Mouse (Mus musculus): ENCODE results near the gene Cdipt. TPM values are rescaled to one million over a fixed set of nuclear protein-coding genes. Genes with fewer than 3 reads are reported as not detected.
A peak's percentile ranks its signal among the peaks of the same experiment; 100 is the strongest.

Cdipt gene
- total RNA-seq, 4 experiments from 2014 or later: 175 to 183 (median 179) TPM

DNA sequence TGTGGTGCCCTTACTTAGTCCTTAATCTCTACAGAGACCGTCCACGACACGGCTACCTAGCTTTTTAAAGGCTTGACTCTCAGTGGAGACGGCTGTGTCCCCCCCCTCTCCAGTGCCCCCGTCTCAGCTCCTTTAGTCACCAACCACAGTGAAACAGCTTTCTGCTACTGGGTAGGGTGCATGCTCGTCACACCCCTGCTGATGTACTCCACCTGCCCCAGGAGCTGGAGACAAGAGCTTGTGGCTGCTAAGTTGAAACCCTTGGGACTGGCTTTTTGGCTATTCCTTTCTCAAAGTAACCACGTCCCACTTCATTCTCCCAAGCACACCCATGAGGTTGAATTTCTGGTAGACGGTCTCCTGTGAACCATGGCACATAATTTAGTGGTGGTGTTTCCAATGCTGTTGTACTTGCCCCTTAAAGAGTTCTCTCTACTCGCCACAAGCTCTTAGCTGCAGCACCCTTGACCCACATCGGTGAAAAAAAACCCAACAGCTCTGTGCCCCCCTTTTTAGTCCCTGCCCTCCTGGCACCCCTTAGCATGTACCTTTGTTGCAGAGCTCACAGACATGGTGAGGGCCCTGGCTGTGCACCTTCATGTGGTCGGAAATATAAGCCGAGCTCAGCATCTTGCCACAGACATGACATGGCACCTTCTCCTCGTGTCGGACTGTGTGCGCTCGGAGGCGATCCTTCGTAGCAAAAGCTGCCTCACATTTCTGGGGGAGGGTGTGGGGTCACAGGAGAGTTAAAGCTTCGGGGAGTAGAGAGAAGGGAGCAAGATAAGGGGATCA lies 48.4 kb downstream of the Cdipt start:
- DNase-seq (ENCODE audit: low spot score in 2 of 2): no peak

DNA sequence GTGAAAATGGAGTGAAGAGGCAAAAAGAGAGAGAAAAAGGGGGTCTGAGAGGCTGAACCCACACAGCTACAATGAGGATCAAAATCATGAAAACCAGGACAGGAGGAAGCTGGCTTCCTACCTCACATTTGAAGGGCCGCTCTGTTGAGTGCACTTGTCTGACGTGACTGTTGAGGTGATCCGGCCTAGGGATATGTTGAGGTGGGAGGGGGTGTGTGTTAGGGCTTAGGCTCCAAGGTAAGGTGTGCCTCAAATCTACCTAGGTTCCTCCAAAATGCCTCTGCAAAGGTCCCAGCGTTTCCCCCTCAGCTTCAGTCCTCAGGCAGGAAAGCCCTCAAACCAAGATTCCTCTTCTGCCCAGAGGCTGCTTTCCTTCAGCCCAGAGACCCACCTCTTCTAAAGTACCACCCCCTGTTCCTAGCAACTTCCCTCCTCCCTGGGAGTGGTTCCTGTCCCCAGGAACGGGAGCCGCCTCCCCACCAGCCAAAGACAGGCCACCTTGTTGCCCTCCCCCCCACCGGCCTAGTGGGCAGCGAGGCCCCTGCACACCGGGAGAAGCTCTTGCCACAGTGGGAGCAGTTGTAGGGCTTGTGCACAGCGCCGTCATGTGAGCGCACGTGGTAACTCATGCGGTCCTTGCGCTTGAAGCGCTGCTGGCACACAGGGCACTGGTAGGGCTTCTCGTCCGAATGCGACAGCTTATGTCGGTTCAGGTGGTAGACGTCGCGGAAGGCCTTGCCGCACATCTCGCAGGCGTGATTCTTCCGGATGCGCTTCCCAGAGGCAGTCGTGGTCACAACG lies 49.2 kb downstream of the Cdipt start:
- peak; percentile 63 to 84 for DNase-seq (ENCODE audit: low spot score in 2 of 2)

DNA sequence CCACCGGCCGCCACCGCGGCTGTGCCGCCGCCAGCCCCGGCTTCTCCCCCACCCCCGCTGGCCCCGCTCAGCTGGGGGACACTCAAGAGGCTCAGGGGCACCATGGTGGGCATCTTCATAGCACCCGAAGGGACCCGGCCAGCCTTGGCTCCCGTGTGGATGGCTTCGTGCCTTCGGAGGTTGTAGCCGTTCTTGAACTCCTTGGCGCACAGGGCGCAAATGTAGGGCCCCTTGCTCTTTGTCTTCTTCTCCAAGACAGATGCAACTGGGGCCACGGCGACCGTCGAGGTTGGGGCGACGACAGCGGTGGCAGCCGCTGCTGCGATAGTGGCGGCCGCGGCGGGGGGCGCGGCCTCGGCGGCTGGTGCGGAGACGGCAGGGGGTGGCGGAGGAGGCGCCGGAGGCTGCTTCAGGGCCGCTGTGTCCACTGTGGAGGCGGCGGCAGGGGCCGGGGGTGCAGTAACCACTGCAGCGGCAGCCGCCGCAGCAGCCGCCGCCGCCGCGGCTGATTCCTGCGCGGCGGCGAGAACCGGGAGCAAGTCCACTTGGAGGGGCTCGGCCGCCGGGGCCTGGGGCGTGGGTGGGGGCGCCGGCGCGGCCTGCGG lies 49.9 kb downstream of the Cdipt start:
- peak; percentile 25 to 44 for DNase-seq (ENCODE audit: low spot score in 2 of 2)

DNA sequence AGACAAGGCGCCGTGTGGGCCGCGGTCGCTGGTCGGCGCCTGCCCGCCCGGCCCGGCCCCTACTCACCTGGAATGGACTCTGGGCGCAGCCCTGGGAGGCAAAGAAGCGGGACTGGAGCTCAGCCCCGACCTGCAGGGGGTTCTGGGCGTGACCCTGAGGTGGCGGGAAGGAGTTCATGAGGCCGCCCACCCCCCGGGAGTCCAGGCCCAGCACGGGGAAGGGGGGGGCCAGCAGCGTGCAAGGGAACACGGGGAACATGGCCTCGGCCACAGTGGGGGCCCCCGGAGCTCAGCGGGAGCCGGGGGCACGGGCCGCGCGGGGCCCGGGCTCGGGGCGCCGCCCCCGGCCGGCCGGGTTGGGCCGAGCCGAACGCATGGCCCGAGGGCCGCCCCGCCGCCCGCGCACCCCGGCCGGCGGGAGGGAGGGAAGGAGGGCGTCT lies 50.5 kb downstream of the Cdipt start:
- DNase-seq (ENCODE audit: low spot score in 2 of 2): peak; percentile 49 to 74

DNA sequence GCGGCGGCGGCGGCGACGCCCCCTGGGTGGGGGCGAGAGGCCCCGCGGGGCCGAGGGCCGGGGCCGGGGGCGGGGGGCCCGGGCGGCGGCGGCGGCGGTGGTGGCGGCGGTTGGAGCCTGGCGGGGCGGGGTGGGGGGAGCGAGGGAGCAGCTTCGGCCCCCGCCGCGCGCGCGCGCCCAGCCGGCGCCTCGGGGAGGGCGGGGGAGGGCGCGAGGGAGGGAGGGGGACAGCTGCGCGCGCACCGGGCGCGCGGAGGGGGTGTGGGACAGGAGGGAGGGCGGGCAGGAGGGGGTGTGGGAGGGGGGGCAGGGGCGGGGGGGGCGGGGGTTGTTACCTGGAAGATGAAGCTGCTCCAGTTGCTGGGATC lies 50.9 kb downstream of the Cdipt start:
- no peak for DNase-seq (ENCODE audit: low spot score in 2 of 2)

DNA sequence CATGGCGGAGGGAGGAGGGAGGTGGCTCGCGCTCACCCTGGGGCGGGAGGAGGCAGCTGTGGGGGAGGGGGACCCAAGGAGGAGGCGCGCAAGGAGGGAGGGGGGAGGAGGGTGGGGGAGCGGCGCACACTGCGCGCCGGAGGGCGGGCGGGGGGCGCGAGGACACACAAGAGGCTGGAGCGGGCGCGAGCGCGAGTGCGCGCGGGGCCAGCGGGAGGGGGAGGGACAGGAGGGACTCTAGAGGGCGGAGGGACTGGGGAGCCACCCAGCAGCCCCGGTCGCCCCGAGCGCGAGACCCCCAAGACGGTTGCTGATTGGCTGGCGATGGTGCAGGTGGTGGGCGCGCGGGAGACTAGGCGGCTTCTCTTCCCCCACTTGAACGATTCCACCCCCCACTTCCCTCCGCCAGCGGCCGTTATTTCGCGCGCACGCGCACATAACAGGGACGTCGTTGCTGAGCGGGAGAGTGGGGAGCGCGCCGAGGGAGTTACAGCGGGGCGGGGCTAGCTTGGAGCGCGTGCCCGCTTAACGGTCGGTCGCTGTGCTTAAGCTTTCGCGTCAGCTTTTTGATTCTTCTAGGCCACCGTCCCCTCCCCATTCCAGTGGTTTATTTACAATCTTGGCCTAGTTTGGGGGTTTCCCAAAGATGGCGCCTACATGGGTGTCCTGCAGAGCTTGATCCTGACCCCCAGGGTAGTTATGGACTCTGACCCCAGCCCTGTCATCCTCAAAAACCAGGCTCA lies 51.4 kb downstream of the Cdipt start, which contains the start of gene Maz:
Gene Maz (minus strand): TSS at position 54 of the 743 bp plus-strand sequence.
- DNase-seq (ENCODE audit: low spot score in 2 of 2): peak; percentile 99

DNA sequence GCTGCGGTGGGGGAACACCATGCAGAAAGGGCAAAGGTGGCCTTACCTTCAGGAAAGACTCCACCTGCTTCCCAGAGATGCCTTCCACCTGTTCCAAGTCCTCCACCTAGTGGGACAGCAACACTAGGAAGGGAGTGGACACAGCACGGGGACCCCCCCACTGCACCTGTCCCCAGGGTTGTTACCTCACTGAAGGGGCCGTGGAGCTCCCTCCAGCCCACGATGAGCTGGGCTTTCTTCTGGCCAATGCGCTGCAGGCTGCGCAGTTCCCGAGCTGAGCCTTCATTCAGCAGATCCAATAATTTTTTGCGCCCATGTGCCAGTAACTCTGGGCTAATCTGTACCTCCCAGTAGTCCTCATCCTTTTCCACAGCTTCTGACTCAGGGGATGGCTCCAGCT lies 52.2 kb downstream of the Cdipt start:
- DNase-seq (ENCODE audit: low spot score in 2 of 2): no peak

Other genes starting within 250 kb of the Cdipt start
- gene Mapk3, start 216.3 kb upstream of the Cdipt start, total RNA-seq (2022): 100 to 1,000 TPM; 183 to 207 (median 190) TPM
- 1 to 10 TPM; 1.4 to 3.3 (median 2.3) TPM for gene Gdpd3, start 209.6 kb upstream of the Cdipt start, total RNA-seq (2022)
- gene Ypel3, start 199.0 kb upstream of the Cdipt start, total RNA-seq (2022): 100 to 1,000 TPM; 256 to 289 (median 278) TPM
- under 1 TPM; 0.63 to 1.00 (median 0.84) TPM for gene Tbx6, start 194.4 kb upstream of the Cdipt start, total RNA-seq (2022)
- gene Ppp4c, start 183.4 kb upstream of the Cdipt start, total RNA-seq (2022): 10 to 100 TPM; 48.2 to 56.0 (median 51.2) TPM
- gene Fam57b, start 178.2 kb upstream of the Cdipt start, total RNA-seq (2022): 10 to 100 TPM; 58.1 to 63.4 (median 59.6) TPM
- 1 to 10 TPM in 1 of 4 experiments, not detected in 3; 2.3 TPM for gene 4930451I11Rik, start 144.3 kb upstream of the Cdipt start, total RNA-seq (2022)
- gene Doc2a, start 128.5 kb upstream of the Cdipt start, total RNA-seq (2022): 10 to 100 TPM; 45.6 to 57.5 (median 53.5) TPM
- gene Hirip3, start 113.9 kb upstream of the Cdipt start, total RNA-seq (2022): 10 to 100 TPM; 32.6 to 47.7 (median 40.7) TPM
- 10 to 100 TPM; 48.0 to 61.8 (median 51.8) TPM for gene Ino80e, start 113.5 kb upstream of the Cdipt start, total RNA-seq (2022)
- gene Taok2, start 91.2 kb upstream of the Cdipt start, total RNA-seq (2022): 100 to 1,000 TPM; 146 to 153 (median 152) TPM
- 10 to 100 TPM; 20.8 to 25.4 (median 22.8) TPM for gene Tmem219, start 53.0 kb upstream of the Cdipt start, total RNA-seq (2022)
- 100 to 1,000 TPM; 153 to 158 (median 156) TPM for gene Kctd13, start 47.0 kb upstream of the Cdipt start, total RNA-seq (2022)
- gene Asphd1, start 26.3 kb upstream of the Cdipt start, total RNA-seq (2022): 10 to 100 TPM; 44.4 to 53.4 (median 50.5) TPM
- gene Sez6l2, start 25.4 kb upstream of the Cdipt start, total RNA-seq (2022): 100 to 1,000 TPM; 419 to 434 (median 424) TPM
- gene Cdiptos, start 184 bp downstream of the Cdipt start, total RNA-seq (2022): under 1 TPM in 1 of 4 experiments, not detected in 3; 0.61 TPM
- gene Mvp, start 38.7 kb downstream of the Cdipt start, total RNA-seq (2022): 10 to 100 TPM; 10.9 to 12.6 (median 12.0) TPM
- 1 to 10 TPM in 1 of 4 experiments, not detected in 3; 2.5 TPM for gene Pagr1b, start 40.6 kb downstream of the Cdipt start, total RNA-seq (2022)
- gene Pagr1a, start 41.4 kb downstream of the Cdipt start, total RNA-seq (2022): 10 to 100 TPM; 13.2 to 34.8 (median 28.4) TPM
- 10 to 100 TPM; 35.5 to 49.5 (median 45.3) TPM for gene Gm42742, start 45.2 kb downstream of the Cdipt start, total RNA-seq (2022)
- gene Prrt2, start 45.3 kb downstream of the Cdipt start, total RNA-seq (2022): 100 to 1,000 TPM; 191 to 225 (median 213) TPM
- gene Maz, start 51.1 kb downstream of the Cdipt start, total RNA-seq (2022): 100 to 1,000 TPM; 167 to 197 (median 191) TPM
- gene Kif22, start 66.6 kb downstream of the Cdipt start, total RNA-seq (2022): 1 to 10 TPM; 2.3 to 7.1 (median 5.3) TPM
- gene Zg16, start 111.4 kb downstream of the Cdipt start, total RNA-seq (2022): not detected
- 1 to 10 TPM in 3 of 4 experiments, under 1 TPM in 1; 0.97 to 2.6 (median 1.7) TPM for gene AI467606, start 115.4 kb downstream of the Cdipt start, total RNA-seq (2022)
- gene Qprt, start 146.3 kb downstream of the Cdipt start, total RNA-seq (2022): under 1 TPM in 3 of 4 experiments, not detected in 1; 0.19 to 0.50 (median 0.28) TPM
- under 1 TPM in 3 of 4 experiments, not detected in 1; 0.09 to 0.30 (median 0.13) TPM for gene Spn, start 161.9 kb downstream of the Cdipt start, total RNA-seq (2022)
- gene Cd2bp2, start 220.1 kb downstream of the Cdipt start, total RNA-seq (2022): 100 to 1,000 TPM in 2 of 4 experiments, 10 to 100 TPM in 2; 89.7 to 111 (median 98.2) TPM
- gene Tbc1d10b, start 232.6 kb downstream of the Cdipt start, total RNA-seq (2022): 100 to 1,000 TPM in 2 of 4 experiments, 10 to 100 TPM in 2; 89.4 to 105 (median 96.9) TPM
- 10 to 100 TPM in 2 of 4 experiments, 1 to 10 TPM in 2; 1.9 to 21.6 (median 9.2) TPM for gene Mylpf, start 233.0 kb downstream of the Cdipt start, total RNA-seq (2022)